Mouse (Mus musculus) adrenal gland, adult (tissue): ENCODE measurements around the gene Suv39h2.

ENCODE experiments used
- DNase-seq, 2 experiments: peaks; one replicate each; pipeline ENCODE4 v3.0.0; 2022 to 2023; ENCODE audit warnings: low spot score in 1 of 2; ENCODE audit not compliant: inconsistent age in 2 of 2

The Suv39h2 gene

GRCm38 (mm10) chr2:3474861-3475283, at the start of gene Suv39h2:
TSS of gene Suv39h2 (minus strand) at chr2:3475031.
- DNase-seq = peak; percentile 98 to 99

- DNase-seq = no peak
These were observed 47.7 kb upstream of the Suv39h2 start for GRCm38 (mm10) chr2:3522558-3522957.

- peak; percentile 97 to 99 for DNase-seq
These were observed 38.0 kb upstream of the Suv39h2 start, which contains the start of the genes Gm45902, Hspa14 and Cdnf for GRCm38 (mm10) chr2:3512552-3513454. TSS of gene Gm45902 (minus strand) at chr2:3512790. TSS of gene Hspa14 (minus strand) at chr2:3512814. TSS of gene Cdnf (plus strand) at chr2:3513030.

GRCm38 (mm10) chr2:3512076-3512475, 37.2 kb upstream of the Suv39h2 start:
- peak in 1 of 2 experiments; percentile 43 for DNase-seq

- DNase-seq = no peak
These were observed 26.1 kb upstream of the Suv39h2 start for GRCm38 (mm10) chr2:3500886-3501285.

GRCm38 (mm10) chr2:3499543-3499942, 24.7 kb upstream of the Suv39h2 start:
- DNase-seq = no peak

GRCm38 (mm10) chr2:3493833-3494409, 19.1 kb upstream of the Suv39h2 start:
- peak in 1 of 2 experiments; percentile 15 for DNase-seq

GRCm38 (mm10) chr2:3489816-3490215, 15.0 kb upstream of the Suv39h2 start:
- DNase-seq = no peak

- DNase-seq = no peak
These were observed 5.4 kb upstream of the Suv39h2 start for GRCm38 (mm10) chr2:3480239-3480638.

- DNase-seq = no peak
These were observed 968 bp upstream of the Suv39h2 start for GRCm38 (mm10) chr2:3475746-3476251.

- DNase-seq = peak; percentile 72 to 86
These were observed 448 bp downstream of the Suv39h2 start for GRCm38 (mm10) chr2:3474361-3474805.

- DNase-seq = no peak
These were observed 940 bp downstream of the Suv39h2 start for GRCm38 (mm10) chr2:3473891-3474290.

GRCm38 (mm10) chr2:3456590-3456989, 18.2 kb downstream of the Suv39h2 start:
- no peak for DNase-seq

GRCm38 (mm10) chr2:3453096-3453495, 21.7 kb downstream of the Suv39h2 start:
- DNase-seq = peak in 1 of 2 experiments; percentile 53

GRCm38 (mm10) chr2:3449431-3449830, 25.4 kb downstream of the Suv39h2 start:
- no peak for DNase-seq

GRCm38 (mm10) chr2:3445984-3446383, 28.8 kb downstream of the Suv39h2 start:
- no peak for DNase-seq

GRCm38 (mm10) chr2:3444206-3444605, 30.6 kb downstream of the Suv39h2 start:
- DNase-seq = no peak

- no peak for DNase-seq
These were observed 36.9 kb downstream of the Suv39h2 start for GRCm38 (mm10) chr2:3437956-3438355.

GRCm38 (mm10) chr2:3435369-3436061, 39.3 kb downstream of the Suv39h2 start:
- no peak for DNase-seq

- DNase-seq = no peak
These were observed 43.9 kb downstream of the Suv39h2 start for GRCm38 (mm10) chr2:3430956-3431355.

- DNase-seq = no peak
These were observed 50.3 kb downstream of the Suv39h2 start for GRCm38 (mm10) chr2:3424579-3424910.
